Mouse (Mus musculus): ENCODE results near the gene Smad3. TPM values are rescaled to one million over a fixed set of nuclear protein-coding genes. Genes with fewer than 3 reads are reported as not detected.
A peak's percentile ranks its signal among the peaks of the same experiment; 100 is the strongest.

The Smad3 gene
- polyA plus RNA-seq (2015; fragmentation: Nextera tagmentation; extraction: Ambion mirVana): 8.7 and 12.2 TPM in 2 replicates

DNA sequence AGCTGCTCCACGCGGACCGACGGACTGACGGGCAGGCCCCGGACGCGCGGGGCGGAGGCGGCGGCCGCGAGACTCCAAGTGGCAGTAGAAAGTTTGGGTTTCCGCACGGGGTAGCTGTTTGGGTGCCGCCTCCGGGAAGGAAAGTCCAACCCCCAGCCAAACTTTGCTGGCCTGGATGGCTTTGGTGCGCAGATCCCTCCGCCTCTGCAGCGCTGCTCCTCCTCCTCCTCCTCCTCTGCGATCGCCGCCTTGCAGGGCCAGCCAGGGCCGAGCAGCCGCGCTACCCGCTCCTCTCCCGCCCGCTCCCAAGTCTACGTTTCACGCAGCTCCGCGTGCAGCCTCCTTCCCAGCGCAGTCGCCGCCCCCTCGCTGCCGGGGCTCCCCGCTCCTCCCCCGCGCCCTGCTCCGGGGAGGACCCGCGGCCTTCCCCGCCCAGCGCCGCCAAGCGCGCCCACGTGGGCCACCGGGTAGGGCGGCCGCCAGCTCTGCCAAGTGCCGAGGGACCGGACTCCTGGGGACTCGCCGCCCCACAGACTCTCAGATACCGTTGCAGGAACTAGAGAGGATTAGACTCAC, at the start of gene Smad3:
Gene Smad3, minus strand, starts transcription at position 130 of the 576 bp plus-strand sequence.
- Histone ChIP-seq H3K9me3 (replicated peaks) (no peaks in the 10 kb centered on the region), H3K27me3 (replicated peaks) (peaks cover 3% of the 10 kb centered on the region; the same call in 1 of the 2 replicates), H3K4me1 (peaks cover 60% of the 10 kb centered on the region), H3K4me3 (replicated peaks) (peak within 1 kb of the TSS; percentile 69), H3K4me2 (peak within 1 kb of the TSS; percentile 99), H3K36me3 (no peaks in the 10 kb centered on the region), H3K27ac (replicated peaks) (peak within 1 kb of the TSS; percentile 84), H3K9ac (replicated peaks) (peak within 1 kb of the TSS; percentile 68)
- peak; percentile 87 for ATAC-seq (ENCODE audit: low FRiP score)
- WGBS: 0% methylated on average over 41 of the region's 59 CpGs

DNA sequence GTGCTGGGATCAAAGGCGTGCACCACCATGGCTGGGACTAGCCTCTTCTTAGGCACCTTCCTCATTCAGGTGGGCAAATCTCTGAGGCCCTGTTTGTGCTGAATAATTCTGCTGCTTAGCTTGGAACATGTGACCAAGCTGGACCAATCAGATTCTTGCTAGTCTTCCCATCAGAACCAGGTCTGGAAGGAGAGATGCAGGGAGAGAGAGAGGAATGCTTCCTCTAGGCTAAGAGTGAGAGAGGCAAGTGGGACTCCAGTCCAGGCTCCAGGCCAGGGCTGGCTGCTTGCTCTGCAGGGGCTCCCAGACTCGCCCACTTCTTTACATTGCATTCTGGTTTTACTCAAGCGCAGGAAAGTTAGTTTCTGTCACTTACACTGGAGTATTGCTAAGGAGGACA, 47.1 kb upstream of the Smad3 start:
- no peak for ATAC-seq (ENCODE audit: low FRiP score)
- WGBS: 62% methylated on average over 3 of the region's 3 CpGs

GRCm38 (mm10) chr9:63803181-63803591, 45.4 kb upstream of the Smad3 start:
- ATAC-seq (ENCODE audit: low FRiP score): no peak
- H3K36me3 ChIP-seq: no peaks in the 10 kb centered on the region
- H3K4me3 ChIP-seq (replicated peaks): no peak overlapping the region
- no peak overlapping the region for H3K27ac ChIP-seq (replicated peaks)
- H3K9ac ChIP-seq (replicated peaks): no peak overlapping the region
- H3K4me1 ChIP-seq: peaks cover 15% of the 10 kb centered on the region
- WGBS: 10% methylated on average over 8 of the region's 8 CpGs
- no peaks in the 10 kb centered on the region for H3K27me3 ChIP-seq (replicated peaks)
- no peak overlapping the region for H3K4me2 ChIP-seq
- no peaks in the 10 kb centered on the region for H3K9me3 ChIP-seq (replicated peaks)

More for the DNA sequence above, 47.1 kb upstream of the Smad3 start:
- Histone ChIP-seq H3K27ac (replicated peaks) (no peak overlapping the region), H3K4me1 (peaks cover 15% of the 10 kb centered on the region), H3K27me3 (replicated peaks) (no peaks in the 10 kb centered on the region), H3K9ac (replicated peaks) (no peak overlapping the region), H3K4me2 (no peak overlapping the region), H3K36me3 (no peaks in the 10 kb centered on the region), H3K9me3 (replicated peaks) (no peaks in the 10 kb centered on the region), H3K4me3 (replicated peaks) (no peak overlapping the region)

- no peak overlapping the region for H3K4me2 ChIP-seq
- no peak overlapping the region for H3K4me3 ChIP-seq (replicated peaks)
- no peaks in the 10 kb centered on the region for H3K27me3 ChIP-seq (replicated peaks)
- no peak for ATAC-seq (ENCODE audit: low FRiP score)
- H3K27ac ChIP-seq (replicated peaks): no peak overlapping the region
- H3K36me3 ChIP-seq: no peaks in the 10 kb centered on the region
- no peaks in the 10 kb centered on the region for H3K9me3 ChIP-seq (replicated peaks)
- 84% methylated on average over 7 of the region's 7 CpGs for WGBS
- no peak overlapping the region for H3K9ac ChIP-seq (replicated peaks)
- peaks cover 15% of the 10 kb centered on the region for H3K4me1 ChIP-seq
Measured at GRCm38 (mm10) chr9:63802504-63802903, 44.7 kb upstream of the Smad3 start.

DNA sequence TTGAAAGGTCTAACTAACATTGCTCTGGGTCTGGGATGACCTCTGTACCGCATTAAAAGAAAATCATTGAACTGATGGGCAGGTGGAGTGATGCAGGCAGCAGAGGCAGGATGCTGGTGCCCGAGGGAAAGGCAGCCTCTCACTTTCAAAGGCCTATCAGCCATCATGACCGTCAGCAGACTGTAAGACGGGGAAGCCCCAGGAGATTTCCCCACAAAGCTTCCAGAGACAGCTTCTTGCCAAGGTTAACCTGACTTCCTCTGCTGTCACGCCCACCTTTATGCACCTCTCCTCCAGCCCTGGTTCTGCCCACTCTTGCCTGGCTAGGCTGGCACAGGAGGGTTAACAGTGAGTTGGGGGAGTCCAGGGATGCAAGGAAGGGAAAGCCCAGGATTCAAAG, 44.3 kb upstream of the Smad3 start:
- Histone ChIP-seq H3K4me1 (peaks cover 15% of the 10 kb centered on the region), H3K27me3 (replicated peaks) (no peaks in the 10 kb centered on the region), H3K36me3 (no peaks in the 10 kb centered on the region), H3K4me2 (no peak overlapping the region), H3K27ac (replicated peaks) (no peak overlapping the region), H3K4me3 (replicated peaks) (no peak overlapping the region), H3K9ac (replicated peaks) (no peak overlapping the region), H3K9me3 (replicated peaks) (no peaks in the 10 kb centered on the region)
- 65% methylated on average over 5 of the region's 5 CpGs for whole genome bisulfite sequencing
- no peak for ATAC-seq (ENCODE audit: low FRiP score)

DNA sequence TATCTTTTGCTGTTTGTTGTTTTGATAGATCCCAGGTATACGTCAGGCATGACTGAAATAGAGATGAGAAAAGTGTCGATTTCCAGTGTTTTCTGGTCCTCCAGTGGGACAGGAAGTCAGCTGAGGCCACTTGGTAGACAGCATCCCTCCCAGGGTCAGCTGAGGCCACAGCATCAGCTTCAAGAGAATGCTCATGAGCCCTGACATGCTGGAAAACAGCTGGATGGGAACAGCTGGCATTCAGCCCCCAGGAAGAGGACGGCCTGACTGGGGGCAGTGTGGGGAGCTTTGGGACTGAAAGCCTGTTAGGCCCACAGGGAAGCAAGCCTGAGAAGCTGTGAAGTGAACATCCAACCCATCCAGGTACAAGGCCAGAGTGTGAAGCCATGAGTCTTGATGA, 38.6 kb upstream of the Smad3 start:
- no peaks in the 10 kb centered on the region for H3K9me3 ChIP-seq (replicated peaks)
- H3K9ac ChIP-seq (replicated peaks): no peak overlapping the region
- H3K4me1 ChIP-seq: peaks cover 4% of the 10 kb centered on the region; the same call in 1 of the 2 replicates
- H3K4me3 ChIP-seq (replicated peaks): no peak overlapping the region
- H3K27ac ChIP-seq (replicated peaks): no peak overlapping the region
- WGBS: 78% methylated on average over 3 of the region's 3 CpGs
- H3K36me3 ChIP-seq: no peaks in the 10 kb centered on the region
- H3K27me3 ChIP-seq (replicated peaks): no peaks in the 10 kb centered on the region
- no peak overlapping the region for H3K4me2 ChIP-seq
- no peak for ATAC-seq (ENCODE audit: low FRiP score)

- H3K36me3 ChIP-seq: no peaks in the 10 kb centered on the region
- WGBS: 89% methylated on average over 10 of the region's 10 CpGs
- no peak overlapping the region for H3K4me3 ChIP-seq (replicated peaks)
- H3K27ac ChIP-seq (replicated peaks): no peak overlapping the region
- no peaks in the 10 kb centered on the region for H3K9me3 ChIP-seq (replicated peaks)
- no peak overlapping the region for H3K4me2 ChIP-seq
- H3K9ac ChIP-seq (replicated peaks): no peak overlapping the region
- no peaks in the 10 kb centered on the region for H3K27me3 ChIP-seq (replicated peaks)
- H3K4me1 ChIP-seq: peaks cover 10% of the 10 kb centered on the region
- ATAC-seq (ENCODE audit: low FRiP score): no peak
Measured at GRCm38 (mm10) chr9:63793731-63794495, 36.1 kb upstream of the Smad3 start.

DNA sequence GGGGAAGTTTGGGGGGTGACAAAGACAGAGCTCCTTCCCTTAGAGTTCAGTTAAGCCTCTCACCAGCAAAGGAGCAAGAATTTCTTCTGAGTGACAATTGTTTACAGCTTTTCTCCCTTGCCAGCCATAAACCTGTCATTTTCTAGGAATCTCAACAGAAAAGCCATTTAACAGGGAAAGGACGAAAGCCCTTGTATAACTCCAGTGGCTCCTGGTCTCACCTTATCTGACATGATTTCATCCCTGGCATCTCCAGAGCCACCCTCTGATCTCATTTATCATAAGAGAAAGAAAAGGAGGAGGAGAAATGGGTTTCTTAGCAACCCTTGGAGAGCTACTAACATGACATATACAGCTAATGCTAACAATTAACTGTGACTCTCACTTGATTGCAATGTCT, 33.9 kb upstream of the Smad3 start:
- WGBS: 54% methylated on average over 1 of the region's 1 CpGs
- Histone ChIP-seq H3K4me2 (no peak overlapping the region), H3K4me1 (peaks cover 10% of the 10 kb centered on the region), H3K9me3 (replicated peaks) (no peaks in the 10 kb centered on the region), H3K9ac (replicated peaks) (no peak overlapping the region), H3K27ac (replicated peaks) (no peak overlapping the region), H3K27me3 (replicated peaks) (no peaks in the 10 kb centered on the region), H3K36me3 (no peaks in the 10 kb centered on the region), H3K4me3 (replicated peaks) (no peak overlapping the region)
- ATAC-seq (ENCODE audit: low FRiP score): no peak

DNA sequence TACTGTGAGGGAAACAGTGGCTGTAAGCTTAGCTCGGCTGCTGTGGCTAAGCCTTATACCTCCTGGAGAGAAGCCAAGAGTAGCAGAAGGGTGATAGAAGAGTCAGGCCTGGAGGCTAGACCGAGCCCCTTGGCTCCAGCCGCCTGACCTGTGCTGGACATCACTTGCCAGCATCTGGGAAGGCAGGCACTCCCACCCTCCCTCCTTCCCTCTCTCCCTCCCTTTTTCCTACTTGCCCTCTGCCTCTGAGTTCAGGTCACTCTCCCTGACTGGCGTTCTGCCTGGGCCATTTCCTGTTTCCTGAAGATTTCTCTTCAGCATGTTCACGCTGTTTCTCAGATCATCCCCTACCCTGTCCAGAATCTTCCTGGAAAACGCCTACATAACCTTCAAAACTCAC, 33.5 kb upstream of the Smad3 start:
- H3K4me2 ChIP-seq: no peak overlapping the region
- no peak overlapping the region for H3K4me3 ChIP-seq (replicated peaks)
- no peaks in the 10 kb centered on the region for H3K27me3 ChIP-seq (replicated peaks)
- H3K9ac ChIP-seq (replicated peaks): no peak overlapping the region
- H3K36me3 ChIP-seq: no peaks in the 10 kb centered on the region
- H3K4me1 ChIP-seq: peaks cover 10% of the 10 kb centered on the region
- no peak for ATAC-seq (ENCODE audit: low FRiP score)
- 40% methylated on average over 6 of the region's 6 CpGs for WGBS
- no peaks in the 10 kb centered on the region for H3K9me3 ChIP-seq (replicated peaks)
- no peak overlapping the region for H3K27ac ChIP-seq (replicated peaks)

GRCm38 (mm10) chr9:63790222-63790621, 32.4 kb upstream of the Smad3 start:
- Histone ChIP-seq H3K4me2 (no peak overlapping the region), H3K27ac (replicated peaks) (no peak overlapping the region), H3K9ac (replicated peaks) (no peak overlapping the region), H3K4me1 (peaks cover 10% of the 10 kb centered on the region), H3K4me3 (replicated peaks) (no peak overlapping the region), H3K36me3 (no peaks in the 10 kb centered on the region), H3K9me3 (replicated peaks) (no peaks in the 10 kb centered on the region), H3K27me3 (replicated peaks) (no peaks in the 10 kb centered on the region)
- 83% methylated on average over 4 of the region's 4 CpGs for WGBS
- ATAC-seq (ENCODE audit: low FRiP score): no peak

DNA sequence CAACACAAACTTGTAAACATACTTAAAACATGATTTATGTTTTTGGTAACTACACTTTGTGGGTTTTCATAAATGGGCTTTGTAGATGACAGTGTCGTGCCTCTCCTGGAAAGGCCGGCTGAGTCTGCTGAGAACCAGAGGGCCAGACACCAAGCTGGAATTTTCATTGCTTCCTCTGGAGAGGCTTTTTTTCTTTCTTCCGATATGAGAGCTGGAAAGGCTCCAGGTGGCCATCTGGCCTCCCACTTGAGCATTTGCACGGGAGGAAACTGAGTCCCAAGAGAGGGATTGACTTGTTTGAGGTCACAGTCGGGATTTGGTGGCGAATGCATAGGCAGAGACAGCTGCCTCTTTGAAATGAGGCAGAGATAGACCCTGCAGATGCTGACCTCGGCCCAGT, 31.6 kb upstream of the Smad3 start:
- Histone ChIP-seq H3K4me3 (replicated peaks) (no peak overlapping the region), H3K4me1 (peaks cover 10% of the 10 kb centered on the region), H3K27ac (replicated peaks) (no peak overlapping the region), H3K4me2 (no peak overlapping the region), H3K27me3 (replicated peaks) (no peaks in the 10 kb centered on the region), H3K9ac (replicated peaks) (no peak overlapping the region), H3K36me3 (no peaks in the 10 kb centered on the region), H3K9me3 (replicated peaks) (no peaks in the 10 kb centered on the region)
- WGBS: 50% methylated on average over 7 of the region's 7 CpGs
- no peak for ATAC-seq (ENCODE audit: low FRiP score)

GRCm38 (mm10) chr9:63787606-63788005, 29.8 kb upstream of the Smad3 start:
- ATAC-seq (ENCODE audit: low FRiP score): no peak
- H3K27me3 ChIP-seq (replicated peaks): no peaks in the 10 kb centered on the region
- WGBS: 49% methylated on average over 3 of the region's 3 CpGs

More at GRCm38 (mm10) chr9:63787606-63788005, 29.8 kb upstream of the Smad3 start:
- no peak overlapping the region for H3K4me2 ChIP-seq
- no peak overlapping the region for H3K4me3 ChIP-seq (replicated peaks)
- no peaks in the 10 kb centered on the region for H3K36me3 ChIP-seq
- peaks cover 13% of the 10 kb centered on the region for H3K4me1 ChIP-seq
- no peak overlapping the region for H3K27ac ChIP-seq (replicated peaks)
- H3K9ac ChIP-seq (replicated peaks): no peak overlapping the region
- no peaks in the 10 kb centered on the region for H3K9me3 ChIP-seq (replicated peaks)

All from neural tube, embryonic 15.5 days (tissue).